Mouse (Mus musculus) left cerebral cortex, adult 11 months (tissue): ENCODE data around the gene Bco1.

Experiments
- DNase-seq: peaks from one replicate; pipeline ENCODE4 v3.0.0; 2022; ENCODE audit warnings: low spot score

The Bco1 gene

GRCm38 (mm10) chr8:117095647-117096046, at the start of gene Bco1:
Gene Bco1 (plus strand): TSS chr8:117095854.
- no peak for DNase-seq

GRCm38 (mm10) chr8:117049444-117049843, 46.2 kb upstream of the Bco1 start:
- DNase-seq: no peak

GRCm38 (mm10) chr8:117050763-117051162, 44.9 kb upstream of the Bco1 start:
- DNase-seq: no peak

- DNase-seq: no peak
Measured at GRCm38 (mm10) chr8:117051316-117051715, 44.3 kb upstream of the Bco1 start.

- DNase-seq: no peak
Measured at GRCm38 (mm10) chr8:117053135-117054079, 42.2 kb upstream of the Bco1 start.

GRCm38 (mm10) chr8:117054146-117054545, 41.5 kb upstream of the Bco1 start:
- DNase-seq: no peak

GRCm38 (mm10) chr8:117055097-117055496, 40.6 kb upstream of the Bco1 start:
- DNase-seq: no peak

GRCm38 (mm10) chr8:117059021-117059420, 36.6 kb upstream of the Bco1 start:
- no peak for DNase-seq

- DNase-seq: no peak
Measured at GRCm38 (mm10) chr8:117060306-117060705, 35.3 kb upstream of the Bco1 start.

GRCm38 (mm10) chr8:117061180-117061880, 34.3 kb upstream of the Bco1 start:
- peak; percentile 12 for DNase-seq

GRCm38 (mm10) chr8:117066955-117067354, 28.7 kb upstream of the Bco1 start:
- no peak for DNase-seq

GRCm38 (mm10) chr8:117067396-117067795, 28.3 kb upstream of the Bco1 start:
- no peak for DNase-seq

GRCm38 (mm10) chr8:117068294-117068693, 27.4 kb upstream of the Bco1 start:
- no peak for DNase-seq

GRCm38 (mm10) chr8:117069708-117070107, 25.9 kb upstream of the Bco1 start:
- DNase-seq: no peak

- no peak for DNase-seq
Measured at GRCm38 (mm10) chr8:117074350-117075182, 21.1 kb upstream of the Bco1 start.

- DNase-seq: no peak
Measured at GRCm38 (mm10) chr8:117078367-117078926, 17.2 kb upstream of the Bco1 start.

- DNase-seq: no peak
Measured at GRCm38 (mm10) chr8:117079652-117080051, 16.0 kb upstream of the Bco1 start.

- no peak for DNase-seq
Measured at GRCm38 (mm10) chr8:117082399-117082872, 13.2 kb upstream of the Bco1 start, which contains the start of gene Pkd1l2. Gene Pkd1l2 (minus strand): TSS chr8:117082449.

- DNase-seq: no peak
Measured at GRCm38 (mm10) chr8:117082947-117083559, 12.6 kb upstream of the Bco1 start.

GRCm38 (mm10) chr8:117085521-117085920, 10.1 kb upstream of the Bco1 start:
- no peak for DNase-seq

- no peak for DNase-seq
Measured at GRCm38 (mm10) chr8:117087036-117087435, 8.6 kb upstream of the Bco1 start.
